Mouse (Mus musculus): ENCODE data around the gene Kirrel. TPM values are rescaled to one million over a fixed set of nuclear protein-coding genes. Genes with fewer than 3 reads are reported as not detected.

Gene Kirrel
- polyA plus RNA-seq (2015; fragmentation: Nextera tagmentation; extraction: Ambion mirVana) = 7.3 and 8.3 TPM in 2 replicates

GRCm38 (mm10) chr3:87174096-87174768 is at the start of gene Kirrel:
Gene Kirrel (minus strand): TSS chr3:87174747.
- Histone ChIP-seq H3K4me1 (ENCODE audit: control insufficient read depth, insufficient read depth, low read length) (peaks cover 15% of the 10 kb centered on the region; the same call in 1 of the 2 replicates), H3K9me3 (ENCODE audit: control insufficient read depth, low read length) (no peaks in the 10 kb centered on the region), H3K36me3 (ENCODE audit: control insufficient read depth, insufficient read depth, low read length) (no peaks in the 10 kb centered on the region), H3K4me3 (ENCODE audit: low read length) (peak within 1 kb of the TSS; percentile 65), H3K27ac (ENCODE audit: low read length) (peak within 1 kb of the TSS; percentile 87), H3K4me2 (ENCODE audit: low read depth, low read length) (peak within 1 kb of the TSS; percentile 77), H3K9ac (ENCODE audit: low read depth, low read length) (peak within 1 kb of the TSS; percentile 84), H3K27me3 (replicated peaks; ENCODE audit: control insufficient read depth, insufficient read depth, low read length) (no peaks in the 10 kb centered on the region)
- ATAC-seq = peak; percentile 93
- WGBS = under 1% methylated on average over 45 of the region's 45 CpGs

GRCm38 (mm10) chr3:87223636-87224035 is 49.1 kb upstream of the Kirrel start:
- H3K9ac ChIP-seq (ENCODE audit: low read depth, low read length) = no peak overlapping the region
- H3K4me1 ChIP-seq (ENCODE audit: control insufficient read depth, insufficient read depth, low read length) = no peaks in the 10 kb centered on the region
- H3K9me3 ChIP-seq (ENCODE audit: control insufficient read depth, low read length) = no peaks in the 10 kb centered on the region
- no peak overlapping the region for H3K27ac ChIP-seq (ENCODE audit: low read length)
- ATAC-seq = no peak
- WGBS = 76% methylated on average over 4 of the region's 4 CpGs
- H3K36me3 ChIP-seq (ENCODE audit: control insufficient read depth, insufficient read depth, low read length) = no peaks in the 10 kb centered on the region
- no peaks in the 10 kb centered on the region for H3K27me3 ChIP-seq (replicated peaks; ENCODE audit: control insufficient read depth, insufficient read depth, low read length)
- H3K4me2 ChIP-seq (ENCODE audit: low read depth, low read length) = no peak overlapping the region
- H3K4me3 ChIP-seq (ENCODE audit: low read length) = no peak overlapping the region

GRCm38 (mm10) chr3:87222346-87222745 is 47.8 kb upstream of the Kirrel start:
- H3K36me3 ChIP-seq (ENCODE audit: control insufficient read depth, insufficient read depth, low read length) = no peaks in the 10 kb centered on the region
- H3K4me1 ChIP-seq (ENCODE audit: control insufficient read depth, insufficient read depth, low read length) = no peaks in the 10 kb centered on the region
- no peak for ATAC-seq
- no peak overlapping the region for H3K27ac ChIP-seq (ENCODE audit: low read length)
- no peaks in the 10 kb centered on the region for H3K27me3 ChIP-seq (replicated peaks; ENCODE audit: control insufficient read depth, insufficient read depth, low read length)
- H3K4me2 ChIP-seq (ENCODE audit: low read depth, low read length) = no peak overlapping the region
- no peak overlapping the region for H3K4me3 ChIP-seq (ENCODE audit: low read length)
- no peak overlapping the region for H3K9ac ChIP-seq (ENCODE audit: low read depth, low read length)
- 71% methylated on average over 5 of the region's 5 CpGs for WGBS
- no peaks in the 10 kb centered on the region for H3K9me3 ChIP-seq (ENCODE audit: control insufficient read depth, low read length)

- Histone ChIP-seq H3K27ac (ENCODE audit: low read length) (no peak overlapping the region), H3K4me2 (ENCODE audit: low read depth, low read length) (no peak overlapping the region), H3K36me3 (ENCODE audit: control insufficient read depth, insufficient read depth, low read length) (no peaks in the 10 kb centered on the region), H3K9me3 (ENCODE audit: control insufficient read depth, low read length) (no peaks in the 10 kb centered on the region), H3K4me1 (ENCODE audit: control insufficient read depth, insufficient read depth, low read length) (no peaks in the 10 kb centered on the region), H3K27me3 (replicated peaks; ENCODE audit: control insufficient read depth, insufficient read depth, low read length) (no peaks in the 10 kb centered on the region), H3K4me3 (ENCODE audit: low read length) (no peak overlapping the region), H3K9ac (ENCODE audit: low read depth, low read length) (no peak overlapping the region)
- ATAC-seq = no peak
- WGBS = 73% methylated on average over 11 of the region's 11 CpGs
Observed at GRCm38 (mm10) chr3:87215176-87215575, 40.6 kb upstream of the Kirrel start.

- Histone ChIP-seq H3K36me3 (ENCODE audit: control insufficient read depth, insufficient read depth, low read length) (no peaks in the 10 kb centered on the region), H3K4me1 (ENCODE audit: control insufficient read depth, insufficient read depth, low read length) (no peaks in the 10 kb centered on the region), H3K4me2 (ENCODE audit: low read depth, low read length) (no peak overlapping the region), H3K27ac (ENCODE audit: low read length) (no peak overlapping the region), H3K9ac (ENCODE audit: low read depth, low read length) (no peak overlapping the region), H3K9me3 (ENCODE audit: control insufficient read depth, low read length) (no peaks in the 10 kb centered on the region), H3K27me3 (replicated peaks; ENCODE audit: control insufficient read depth, insufficient read depth, low read length) (no peaks in the 10 kb centered on the region), H3K4me3 (ENCODE audit: low read length) (no peak overlapping the region)
- ATAC-seq = no peak
- WGBS = 85% methylated on average over 19 of the region's 19 CpGs
Observed at GRCm38 (mm10) chr3:87214221-87214864, 39.8 kb upstream of the Kirrel start.

GRCm38 (mm10) chr3:87206336-87207075 is 32.0 kb upstream of the Kirrel start:
- no peaks in the 10 kb centered on the region for H3K36me3 ChIP-seq (ENCODE audit: control insufficient read depth, insufficient read depth, low read length)
- no peak overlapping the region for H3K9ac ChIP-seq (ENCODE audit: low read depth, low read length)
- no peak overlapping the region for H3K4me3 ChIP-seq (ENCODE audit: low read length)
- WGBS = 80% methylated on average over 5 of the region's 5 CpGs
- no peak for ATAC-seq
- H3K27ac ChIP-seq (ENCODE audit: low read length) = no peak overlapping the region
- H3K27me3 ChIP-seq (replicated peaks; ENCODE audit: control insufficient read depth, insufficient read depth, low read length) = no peaks in the 10 kb centered on the region
- no peaks in the 10 kb centered on the region for H3K9me3 ChIP-seq (ENCODE audit: control insufficient read depth, low read length)
- no peaks in the 10 kb centered on the region for H3K4me1 ChIP-seq (ENCODE audit: control insufficient read depth, insufficient read depth, low read length)
- no peak overlapping the region for H3K4me2 ChIP-seq (ENCODE audit: low read depth, low read length)

GRCm38 (mm10) chr3:87196637-87197036 is 22.1 kb upstream of the Kirrel start:
- Histone ChIP-seq H3K4me2 (ENCODE audit: low read depth, low read length) (no peak overlapping the region), H3K27ac (ENCODE audit: low read length) (no peak overlapping the region), H3K4me3 (ENCODE audit: low read length) (no peak overlapping the region), H3K9me3 (ENCODE audit: control insufficient read depth, low read length) (no peaks in the 10 kb centered on the region), H3K4me1 (ENCODE audit: control insufficient read depth, insufficient read depth, low read length) (0 out of 2 replicates have a peak, but pooled peaks cover 4% of the 10 kb centered on the region), H3K9ac (ENCODE audit: low read depth, low read length) (no peak overlapping the region), H3K27me3 (replicated peaks; ENCODE audit: control insufficient read depth, insufficient read depth, low read length) (no peaks in the 10 kb centered on the region), H3K36me3 (ENCODE audit: control insufficient read depth, insufficient read depth, low read length) (no peaks in the 10 kb centered on the region)
- 32% methylated on average over 6 of the region's 6 CpGs for WGBS
- ATAC-seq = no peak

GRCm38 (mm10) chr3:87195041-87195440 is 20.5 kb upstream of the Kirrel start:
- no peak for ATAC-seq
- no peaks in the 10 kb centered on the region for H3K27me3 ChIP-seq (replicated peaks; ENCODE audit: control insufficient read depth, insufficient read depth, low read length)
- WGBS = 88% methylated on average over 4 of the region's 4 CpGs
- no peaks in the 10 kb centered on the region for H3K36me3 ChIP-seq (ENCODE audit: control insufficient read depth, insufficient read depth, low read length)
- 0 out of 2 replicates have a peak, but pooled peaks cover 4% of the 10 kb centered on the region for H3K4me1 ChIP-seq (ENCODE audit: control insufficient read depth, insufficient read depth, low read length)
- H3K27ac ChIP-seq (ENCODE audit: low read length) = no peak overlapping the region
- no peaks in the 10 kb centered on the region for H3K9me3 ChIP-seq (ENCODE audit: control insufficient read depth, low read length)
- no peak overlapping the region for H3K9ac ChIP-seq (ENCODE audit: low read depth, low read length)
- H3K4me3 ChIP-seq (ENCODE audit: low read length) = no peak overlapping the region
- H3K4me2 ChIP-seq (ENCODE audit: low read depth, low read length) = no peak overlapping the region

- WGBS = 90% methylated on average over 2 of the region's 2 CpGs
- Histone ChIP-seq H3K4me3 (ENCODE audit: low read length) (no peak overlapping the region), H3K36me3 (ENCODE audit: control insufficient read depth, insufficient read depth, low read length) (no peaks in the 10 kb centered on the region), H3K4me2 (ENCODE audit: low read depth, low read length) (no peak overlapping the region), H3K27ac (ENCODE audit: low read length) (no peak overlapping the region), H3K9ac (ENCODE audit: low read depth, low read length) (no peak overlapping the region), H3K9me3 (ENCODE audit: control insufficient read depth, low read length) (no peaks in the 10 kb centered on the region), H3K27me3 (replicated peaks; ENCODE audit: control insufficient read depth, insufficient read depth, low read length) (no peaks in the 10 kb centered on the region), H3K4me1 (ENCODE audit: control insufficient read depth, insufficient read depth, low read length) (0 out of 2 replicates have a peak, but pooled peaks cover 4% of the 10 kb centered on the region)
- no peak for ATAC-seq
Observed at GRCm38 (mm10) chr3:87194591-87194990, 20.0 kb upstream of the Kirrel start.
